Mouse (Mus musculus) erythroblast, embryonic 14.5 days (primary cell): Measurements from ENCODE around the gene Pirb. TPM values are rescaled to one million over a fixed set of nuclear protein-coding genes. Genes with fewer than 3 reads are reported as not detected.
"Not testable (repeated sequence)": the region's sequence is repeated elsewhere in the genome, so short reads cannot be mapped to it uniquely, and the experiment has no call there.

Experiments used
- H3K27me3 ChIP-seq: 2 replicates; pipeline ENCODE4 v1.6.1; 2012; ENCODE audit warnings: inconsistent platforms; ENCODE audit not compliant: control insufficient read depth
- H3K36me3 ChIP-seq: 2 replicates; pipeline ENCODE4 v1.6.1; 2012; ENCODE audit warnings: mild to moderate bottlenecking, inconsistent platforms; ENCODE audit not compliant: control insufficient read depth
- H3K4me1 ChIP-seq: 2 replicates; pipeline ENCODE4 v1.6.1; 2012; ENCODE audit warnings: inconsistent platforms; ENCODE audit not compliant: control insufficient read depth
- H3K4me3 ChIP-seq: replicated peaks from 2 replicates; pipeline ENCODE3; 2012; ENCODE audit warnings: moderate library complexity, mild to moderate bottlenecking, inconsistent platforms
- H3K9me3 ChIP-seq: 2 replicates; pipeline ENCODE4 v1.6.1; 2012; ENCODE audit warnings: low read length, inconsistent platforms, mixed read lengths; ENCODE audit not compliant: control insufficient read depth
- GATA1 ChIP-seq: IDR thresholded peaks from 2 replicates; pipeline ENCODE4 v1.6.1; 2012; ENCODE audit warnings: low read length, inconsistent platforms, mixed read lengths
- TAL1 ChIP-seq: IDR thresholded peaks from 3 replicates; pipeline ENCODE4 v1.6.1; 2012; ENCODE audit warnings: low read length, inconsistent platforms, mixed read lengths
- polyA plus RNA-seq: library from polyadenylated mRNA; stranded (reverse); fragments of >175 nt; gene quantifications from 2 replicates; pipeline ENCODE4 v1.2.3, GENCODE M21; 2012

Gene Pirb
- polyA plus RNA-seq = 0.03 TPM in 1 of 2 replicates, not detected in the other

DNA sequence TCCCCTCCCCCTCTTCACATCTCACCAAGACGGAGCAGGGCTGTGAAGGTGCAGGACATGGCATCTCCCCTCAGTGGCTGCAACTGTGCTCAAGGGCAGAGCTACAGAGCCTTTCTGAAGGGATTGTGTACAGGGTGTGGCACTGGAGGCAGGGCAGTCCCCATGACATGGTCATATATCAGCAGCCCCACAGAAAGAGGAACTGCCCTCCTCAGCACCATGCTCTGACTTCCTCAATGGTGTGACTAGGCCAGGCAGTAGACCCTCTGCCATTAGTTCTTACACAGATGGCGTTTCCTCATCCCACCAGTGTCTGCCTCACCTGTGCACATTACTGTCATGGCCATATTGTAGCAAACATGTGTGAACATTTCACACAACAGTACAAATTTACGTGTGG, at the start of gene Pirb:
Gene Pirb, minus strand, starts transcription at position 124 of the 400 bp plus-strand sequence.
- not testable (repeated sequence) for H3K36me3 ChIP-seq, H3K4me3 ChIP-seq, H3K4me1 ChIP-seq, H3K9me3 ChIP-seq, H3K27me3 ChIP-seq

DNA sequence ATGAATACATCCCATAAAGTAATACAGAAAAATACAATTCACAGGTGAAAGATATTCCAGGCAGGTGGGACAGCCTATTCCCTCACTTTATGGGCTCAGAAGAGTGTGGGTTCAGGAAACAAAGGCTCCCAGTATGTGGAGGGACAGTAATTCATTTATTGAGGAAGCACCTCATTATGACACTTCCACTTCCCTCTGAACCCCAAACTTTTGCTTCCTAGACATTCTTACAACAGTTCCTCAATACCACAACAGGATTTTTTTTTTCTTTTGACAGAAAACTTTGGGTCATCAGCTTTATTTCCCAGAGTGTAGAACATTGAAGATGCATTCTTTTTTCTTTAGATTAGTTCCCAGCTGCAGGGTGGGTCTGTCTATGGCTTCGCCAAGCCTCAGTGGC, 12.5 kb upstream of the Pirb start:
- H3K4me1 ChIP-seq, H3K4me3 ChIP-seq, H3K36me3 ChIP-seq, H3K27me3 ChIP-seq, H3K9me3 ChIP-seq: not testable (repeated sequence)

DNA sequence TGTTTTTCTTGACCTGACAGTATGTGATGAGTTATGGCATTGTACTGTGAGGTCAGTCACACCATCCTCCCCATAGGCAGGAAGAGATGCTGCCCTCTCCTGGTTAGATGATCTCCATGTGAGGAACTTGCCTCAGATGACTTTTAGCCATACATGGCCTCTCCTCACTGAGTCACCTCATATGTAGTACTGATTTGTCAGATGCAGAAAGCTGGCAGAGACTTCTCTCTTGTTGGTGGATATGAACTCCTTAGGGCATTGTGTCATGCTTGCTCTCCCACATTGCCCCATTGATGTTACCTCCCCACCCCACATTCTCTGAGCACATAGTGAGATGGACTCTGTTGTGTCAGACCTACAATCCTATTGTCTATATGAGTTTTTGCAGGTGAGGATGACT, 5.3 kb upstream of the Pirb start:
- H3K36me3 ChIP-seq, H3K4me3 ChIP-seq, H3K4me1 ChIP-seq, H3K9me3 ChIP-seq, H3K27me3 ChIP-seq: not testable (repeated sequence)

DNA sequence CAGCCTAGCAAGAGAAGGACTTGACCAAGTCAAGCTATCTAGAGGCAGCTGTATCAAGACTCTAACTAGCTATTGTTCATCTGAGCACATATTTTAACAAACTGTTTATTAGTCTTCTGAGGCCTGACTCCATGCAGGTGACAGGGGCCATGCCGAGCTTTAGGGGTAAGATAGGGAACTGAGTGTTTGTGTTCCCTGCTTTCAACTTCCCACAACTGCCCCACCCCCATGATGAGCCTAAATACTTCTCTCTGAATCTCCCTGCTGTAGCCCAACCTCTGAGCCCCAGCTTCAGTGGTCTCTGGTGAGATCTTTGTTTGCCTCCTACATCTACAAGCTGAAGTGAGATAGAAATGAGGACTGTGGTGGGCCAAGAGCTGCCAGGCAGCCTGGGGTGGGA, 4.9 kb downstream of the Pirb start:
- no peaks in the 10 kb centered on the region for H3K36me3 ChIP-seq
- no peaks in the 10 kb centered on the region for H3K27me3 ChIP-seq
- H3K4me1 ChIP-seq = no peaks in the 10 kb centered on the region
- TF ChIP-seq TAL1 = no peak
- no peak for TF ChIP-seq GATA1
- H3K9me3 ChIP-seq = no peaks in the 10 kb centered on the region
- no peak overlapping the region for H3K4me3 ChIP-seq

DNA sequence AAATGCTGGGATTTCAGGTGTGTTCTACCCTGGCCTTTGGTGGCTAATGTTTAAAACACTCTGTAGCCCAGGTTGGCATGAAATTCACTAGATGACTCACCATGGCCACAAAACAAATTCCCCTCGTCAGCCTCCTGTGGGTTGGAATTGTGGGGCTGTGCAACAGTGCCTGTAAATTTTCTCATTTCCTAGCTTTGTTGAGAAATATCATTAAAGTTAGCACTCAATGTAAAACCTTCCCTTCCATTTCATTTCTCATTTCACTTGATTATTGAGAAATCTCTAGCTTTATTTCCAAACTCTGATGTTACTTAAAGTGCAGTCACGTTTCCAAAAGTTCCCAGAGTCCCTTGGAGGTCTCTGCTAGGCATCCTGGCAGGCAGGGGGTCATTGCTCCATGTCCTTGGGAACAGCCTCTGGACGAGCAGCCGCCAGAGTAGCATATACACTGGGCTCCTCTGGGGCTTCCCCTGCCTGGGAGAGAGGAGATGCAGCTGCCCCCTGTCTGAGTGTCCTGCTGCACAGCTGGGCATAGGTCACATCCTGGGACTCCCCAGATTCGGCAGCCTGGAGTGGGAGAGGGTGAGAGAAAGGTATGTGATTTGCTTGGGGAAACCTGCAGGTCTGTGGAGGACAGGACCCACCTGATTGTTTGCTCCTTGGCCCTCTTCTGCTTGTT, 7.8 kb downstream of the Pirb start:
- no peaks in the 10 kb centered on the region for H3K4me1 ChIP-seq
- no peaks in the 10 kb centered on the region for H3K9me3 ChIP-seq
- TF ChIP-seq GATA1 = no peak
- TF ChIP-seq TAL1 = no peak
- peaks cover 7% of the 10 kb centered on the region for H3K36me3 ChIP-seq
- H3K27me3 ChIP-seq = no peaks in the 10 kb centered on the region
- H3K4me3 ChIP-seq = no peak overlapping the region

DNA sequence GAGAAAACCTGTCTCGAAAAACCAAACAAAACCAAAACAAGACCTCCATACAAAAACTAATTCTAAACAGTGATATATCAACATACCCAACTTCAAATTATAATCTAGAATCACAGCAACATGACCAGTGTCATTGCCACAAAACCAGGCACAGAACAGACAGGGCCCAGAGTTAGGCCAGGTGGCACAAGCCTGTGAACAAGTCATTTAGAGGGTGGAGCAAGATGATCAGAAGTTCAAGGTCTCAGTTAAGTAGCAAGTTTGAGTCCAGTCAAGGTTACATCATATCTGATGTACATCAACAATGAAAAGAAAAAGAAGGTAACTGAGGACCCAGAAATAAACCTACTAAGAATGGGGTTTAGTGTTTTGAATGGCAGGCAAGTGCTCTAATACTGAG, 11.2 kb downstream of the Pirb start:
- no peaks in the 10 kb centered on the region for H3K27me3 ChIP-seq
- peaks cover 23% of the 10 kb centered on the region for H3K4me1 ChIP-seq
- no peak for TF ChIP-seq GATA1
- no peak for TF ChIP-seq TAL1
- no peaks in the 10 kb centered on the region for H3K9me3 ChIP-seq
- peaks cover 37% of the 10 kb centered on the region for H3K36me3 ChIP-seq
- H3K4me3 ChIP-seq = no peak overlapping the region

GRCm38 (mm10) chr7:3708447-3708980, 11.7 kb downstream of the Pirb start:
- not testable (repeated sequence) for H3K9me3 ChIP-seq, H3K27me3 ChIP-seq, H3K4me3 ChIP-seq
- Histone ChIP-seq H3K4me1 (peaks cover 25% of the 10 kb centered on the region), H3K36me3 (peaks cover 37% of the 10 kb centered on the region)

GRCm38 (mm10) chr7:3707568-3708413, 12.4 kb downstream of the Pirb start:
- no peak for TF ChIP-seq GATA1
- no peak for TF ChIP-seq TAL1
- Histone ChIP-seq H3K4me1 (peaks cover 29% of the 10 kb centered on the region), H3K27me3 (no peaks in the 10 kb centered on the region), H3K9me3 (no peaks in the 10 kb centered on the region), H3K4me3 (no peak overlapping the region), H3K36me3 (peaks cover 37% of the 10 kb centered on the region)

- H3K27me3 ChIP-seq = no peaks in the 10 kb centered on the region
- no peak for TF ChIP-seq GATA1
- no peak for TF ChIP-seq TAL1
- peaks cover 37% of the 10 kb centered on the region for H3K36me3 ChIP-seq
- peaks cover 29% of the 10 kb centered on the region for H3K4me1 ChIP-seq
- H3K9me3 ChIP-seq = no peaks in the 10 kb centered on the region
- no peak overlapping the region for H3K4me3 ChIP-seq
Observed at GRCm38 (mm10) chr7:3707027-3707426, 13.2 kb downstream of the Pirb start.
